Mouse (Mus musculus) small intestine, adult 2 months (tissue): Measurements from ENCODE around the gene Zfp932. TPM values are rescaled to one million over a fixed set of nuclear protein-coding genes. Genes with fewer than 3 reads are reported as not detected.

Source experiments
- H3K27ac ChIP-seq: fragments of 200-500 bp; 2 replicates; pipeline ENCODE4 v1.5.1; 2012; ENCODE audit warnings: low read depth, low read length, control low read depth, inconsistent platforms; ENCODE audit not compliant: insufficient read depth
- H3K27me3 ChIP-seq: fragments of 200-500 bp; 2 replicates; pipeline ENCODE4 v1.6.1; 2012; ENCODE audit warnings: mild to moderate bottlenecking, moderate library complexity, low read length, inconsistent platforms; ENCODE audit not compliant: control insufficient read depth, insufficient read depth
- H3K36me3 ChIP-seq: fragments of 200-500 bp; 2 replicates; pipeline ENCODE4 v1.6.1; 2012; ENCODE audit warnings: mild to moderate bottlenecking, low read length, control low read depth, inconsistent platforms; ENCODE audit not compliant: control insufficient read depth, insufficient read depth
- H3K4me1 ChIP-seq: fragments of 200-500 bp; 2 replicates; pipeline ENCODE4 v1.6.1; 2012; ENCODE audit warnings: low read length, inconsistent platforms, mixed read lengths; ENCODE audit not compliant: control insufficient read depth, insufficient read depth, insufficient read length
- H3K4me3 ChIP-seq: fragments of 200-500 bp; 2 replicates; pipeline ENCODE4 v1.5.1; 2012; ENCODE audit warnings: low read depth, mild to moderate bottlenecking, control low read depth, inconsistent platforms, low read length, moderate library complexity
- CTCF ChIP-seq: fragments of 200-500 bp; IDR thresholded peaks from 2 replicates; pipeline ENCODE4 v1.5.1; 2012; ENCODE audit warnings: low read depth, mild to moderate bottlenecking, control low read depth, inconsistent platforms, low read length, moderate library complexity, mixed read lengths; ENCODE audit not compliant: insufficient replicate concordance, insufficient read length; ENCODE audit errors: extremely low read depth
- POLR2A ChIP-seq: fragments of 200-500 bp; IDR thresholded peaks from 2 replicates; pipeline ENCODE4 v1.6.1; 2012; ENCODE audit warnings: low read depth, mild to moderate bottlenecking, control low read depth, inconsistent platforms, low read length, moderate library complexity
- WGBS: fragments of 180-500 bp; shearing (Covaris S2); methylation state at CpG from one replicate; pipeline ENCODE4 v1.1.7; 2018; 5-methylcytosine and 5-hydroxymethylcytosine counted together
- polyA plus RNA-seq: library from polyadenylated mRNA; depleted of rRNA; stranded (reverse); fragments of >200 nt; gene quantifications from 2 replicates; pipeline ENCODE4 v1.2.3, GENCODE M21; 2012; rRNA removed

Zfp932 gene
- polyA plus RNA-seq, 1 experiment = 0.34 TPM

DNA sequence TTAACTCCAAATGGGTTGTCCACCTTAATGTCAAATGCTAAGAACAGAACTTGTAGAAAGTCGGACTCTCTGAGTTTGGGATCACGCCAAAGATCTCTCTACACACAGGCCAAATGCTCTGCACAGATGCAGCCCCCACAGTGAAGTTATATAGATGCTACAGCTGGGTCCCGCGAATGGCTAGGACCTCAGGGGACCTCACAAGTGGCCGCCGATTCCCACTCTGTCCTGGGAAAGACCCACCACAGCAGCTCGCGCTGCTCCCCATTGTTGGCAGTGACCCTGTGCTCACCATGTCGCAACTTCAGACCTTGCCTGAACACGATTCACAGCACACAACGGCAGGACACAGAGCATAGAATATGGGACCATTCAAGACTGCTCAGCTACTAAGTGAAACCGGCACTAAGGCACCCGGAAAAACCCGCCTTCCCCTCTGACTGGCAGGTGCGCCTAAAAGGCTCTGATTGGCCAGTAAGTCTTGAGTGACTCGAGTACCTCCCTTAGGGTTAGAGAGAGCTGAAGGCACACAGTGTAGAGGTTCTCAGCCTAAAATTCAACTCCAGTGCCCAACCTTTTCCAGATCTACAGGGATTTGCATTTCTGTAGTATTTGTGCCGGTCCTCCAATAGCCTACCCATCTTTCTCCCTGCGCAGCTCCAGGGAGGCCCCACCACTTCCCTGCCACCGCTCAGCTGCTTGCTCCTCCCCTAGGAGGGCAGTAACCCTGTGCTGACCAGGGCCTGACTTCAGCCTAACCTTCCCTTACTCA, 61.5 kb downstream of the Zfp932 start:
- H3K4me1 ChIP-seq = no peaks in the 10 kb centered on the region
- 1% methylated on average over 19 of the region's 19 CpGs for WGBS
- peak overlapping the region; percentile 42; the same call in 1 of the 2 replicates for H3K27ac ChIP-seq
- no peaks in the 10 kb centered on the region for H3K27me3 ChIP-seq
- TF ChIP-seq POLR2A (no peak), CTCF (no peak)
- no peaks in the 10 kb centered on the region for H3K36me3 ChIP-seq
- H3K4me3 ChIP-seq = peak overlapping the region; percentile 93

Other genes with a start within 250 kb of the Zfp932 start
- gene 4930522L14Rik, start 244.6 kb upstream of the Zfp932 start, polyA plus RNA-seq = 0.24 TPM in 1 of 2 replicates, not detected in the other
- gene Gm15446, start 73.1 kb upstream of the Zfp932 start, polyA plus RNA-seq = 0.23 and 0.33 TPM in 2 replicates
- gene Gm17655, start 76.0 kb downstream of the Zfp932 start, polyA plus RNA-seq = not detected in 2 replicates
- gene Gm35315, start 97.9 kb downstream of the Zfp932 start, polyA plus RNA-seq = 0.05 TPM in 1 of 2 replicates, not detected in the other
- 0.28 and 0.86 TPM in 2 replicates for gene Plcxd1, start 103.4 kb downstream of the Zfp932 start, polyA plus RNA-seq
- 53.2 and 101 TPM in 2 replicates for gene Gtpbp6, start 111.7 kb downstream of the Zfp932 start, polyA plus RNA-seq
- gene Zfp605, start 113.6 kb downstream of the Zfp932 start, polyA plus RNA-seq = 0.04 and 0.10 TPM in 2 replicates
- gene Chfr, start 139.3 kb downstream of the Zfp932 start, polyA plus RNA-seq = 24.6 and 65.1 TPM in 2 replicates
- gene Golga3, start 180.2 kb downstream of the Zfp932 start, polyA plus RNA-seq = 4.1 and 6.7 TPM in 2 replicates
- gene Ankle2, start 234.5 kb downstream of the Zfp932 start, polyA plus RNA-seq = 2.8 and 4.6 TPM in 2 replicates